Mouse (Mus musculus) bone marrow, adult 2 months (tissue): ENCODE results near the gene Cdcp1.

ENCODE experiments used
- CTCF ChIP-seq: fragments of 200-500 bp; IDR thresholded peaks from 2 replicates; pipeline ENCODE4 v1.5.1; 2011; ENCODE audit warnings: low read length, control low read depth; ENCODE audit not compliant: control insufficient read depth, insufficient read depth
- POLR2A ChIP-seq: fragments of 200-500 bp; IDR thresholded peaks from 2 replicates; pipeline ENCODE4 v1.6.1; 2011; ENCODE audit warnings: low read depth, mild to moderate bottlenecking, control low read depth, low read length, borderline replicate concordance; ENCODE audit not compliant: control insufficient read depth

DNA sequence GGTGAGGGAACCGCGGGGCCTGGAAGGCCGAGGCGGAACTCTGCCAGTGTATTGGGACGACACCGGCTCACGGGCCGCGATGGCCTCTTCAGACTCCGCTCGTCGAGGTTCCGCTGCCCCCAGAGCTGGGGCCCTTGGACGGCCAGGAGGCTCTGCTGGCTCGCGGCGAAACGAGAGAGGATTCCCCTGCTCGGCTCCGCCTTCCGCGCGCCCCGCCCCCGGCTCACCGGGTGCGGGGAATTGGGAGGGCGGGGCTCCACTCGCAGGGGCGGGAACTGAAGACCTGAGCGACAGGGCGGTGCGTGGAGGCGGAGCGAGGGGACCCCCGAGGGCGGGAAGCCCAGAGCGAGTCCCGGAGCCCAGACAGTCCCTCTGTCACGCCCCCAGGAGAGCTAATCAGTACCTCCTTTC lies 44.8 kb upstream of the Cdcp1 start, which contains the start of gene Tmem158:
- TF ChIP-seq CTCF (no peak), POLR2A (no peak)
